Mouse (Mus musculus) thymus, adult 2 months (tissue): ENCODE data around the gene Snx15.
"Not testable (repeated sequence)": the region's sequence is repeated elsewhere in the genome, so short reads cannot be mapped to it uniquely, and the experiment has no call there.

ENCODE experiments used
- CTCF ChIP-seq: fragments of 200-500 bp; IDR thresholded peaks from 2 replicates; pipeline ENCODE4 v1.5.1; 2012; ENCODE audit warnings: mild to moderate bottlenecking, control low read depth, low read length, moderate library complexity, borderline replicate concordance; ENCODE audit not compliant: control insufficient read depth, poor library complexity, insufficient read depth; ENCODE audit errors: extremely low read depth
- POLR2A ChIP-seq: fragments of 200-500 bp; IDR thresholded peaks from 2 replicates; pipeline ENCODE4 v1.6.1; 2012; ENCODE audit warnings: mild to moderate bottlenecking, low read length, control low read depth, moderate library complexity; ENCODE audit not compliant: control insufficient read depth, poor library complexity, insufficient read depth; ENCODE audit errors: extremely low read depth

- not testable (repeated sequence) for TF ChIP-seq POLR2A, CTCF
Observed at GRCm38 (mm10) chr19:6133197-6133596, 5.1 kb upstream of the Snx15 start.
